Mouse (Mus musculus): ENCODE measurements around the gene Colgalt2.

DNA sequence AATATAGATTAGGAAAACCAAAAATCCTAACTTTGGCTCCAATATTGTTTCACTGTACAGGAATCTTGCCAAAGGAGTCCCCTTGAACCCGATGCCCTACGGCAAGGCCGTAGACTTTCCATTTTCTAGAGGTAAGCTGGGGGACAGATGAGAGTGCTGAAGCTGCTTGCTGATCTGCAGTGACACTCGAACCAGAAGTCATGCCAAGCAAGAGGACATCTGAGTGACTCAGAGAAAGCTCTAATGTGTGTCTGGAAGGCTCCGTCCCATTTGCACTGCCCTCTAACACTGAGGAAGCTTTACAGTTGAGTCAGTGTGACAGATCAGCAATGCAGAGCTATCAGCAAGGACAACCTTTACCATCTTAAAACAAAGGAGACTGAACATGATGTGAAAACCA is 21.3 kb upstream of the Colgalt2 start:
- TF ChIP-seq CTCF (conservative IDR thresholded peaks at IDR 0.05; ENCODE audit: insufficient read depth, insufficient read length, low read depth, low read length) (no peak), POLR2A (IDR thresholded peaks at IDR 0.05; ENCODE audit: low read depth, low read length) (no peak)
